Mouse (Mus musculus) cerebellum, postnatal 36 days (tissue): ENCODE measurements around the gene Rad51b.

ENCODE experiments used
- DNase-seq, 2 experiments: peaks; one replicate each; pipeline ENCODE4 v3.0.0; 2021 to 2022; ENCODE audit warnings: mixed read lengths in 2 of 2

Rad51b gene

GRCm38 (mm10) chr12:79663893-79664574, 367.0 kb downstream of the Rad51b start:
- no peak for DNase-seq

GRCm38 (mm10) chr12:79674846-79675439, 377.9 kb downstream of the Rad51b start:
- no peak for DNase-seq

GRCm38 (mm10) chr12:79675440-79676176, 378.5 kb downstream of the Rad51b start:
- no peak for DNase-seq

GRCm38 (mm10) chr12:79676251-79676650, 379.2 kb downstream of the Rad51b start:
- no peak for DNase-seq

GRCm38 (mm10) chr12:79676896-79677295, 379.8 kb downstream of the Rad51b start:
- DNase-seq: no peak

- DNase-seq: no peak
Measured at GRCm38 (mm10) chr12:79679251-79679901, 382.3 kb downstream of the Rad51b start.

- DNase-seq: peak in 1 of 2 experiments; percentile 4
Measured at GRCm38 (mm10) chr12:79679941-79680697, 383.0 kb downstream of the Rad51b start.

GRCm38 (mm10) chr12:79680698-79681072, 383.6 kb downstream of the Rad51b start:
- DNase-seq: no peak

- DNase-seq: no peak
Measured at GRCm38 (mm10) chr12:79681571-79681970, 384.5 kb downstream of the Rad51b start.

- DNase-seq: no peak
Measured at GRCm38 (mm10) chr12:79683350-79683749, 386.3 kb downstream of the Rad51b start.

GRCm38 (mm10) chr12:79683759-79684158, 386.7 kb downstream of the Rad51b start:
- no peak for DNase-seq

- DNase-seq: no peak
Measured at GRCm38 (mm10) chr12:79684338-79684737, 387.3 kb downstream of the Rad51b start.

- no peak for DNase-seq
Measured at GRCm38 (mm10) chr12:79686594-79687325, 389.7 kb downstream of the Rad51b start.

- no peak for DNase-seq
Measured at GRCm38 (mm10) chr12:79687683-79688386, 390.8 kb downstream of the Rad51b start.

GRCm38 (mm10) chr12:79689299-79689698, 392.2 kb downstream of the Rad51b start:
- no peak for DNase-seq

- DNase-seq: no peak
Measured at GRCm38 (mm10) chr12:79691929-79692862, 395.1 kb downstream of the Rad51b start.

GRCm38 (mm10) chr12:79695832-79696434, 398.9 kb downstream of the Rad51b start:
- DNase-seq: no peak

- DNase-seq: no peak
Measured at GRCm38 (mm10) chr12:79703555-79703954, 406.5 kb downstream of the Rad51b start.

GRCm38 (mm10) chr12:79705501-79706266, 408.6 kb downstream of the Rad51b start:
- no peak for DNase-seq
